Mouse (Mus musculus) heart, postnatal 10 days (tissue): ENCODE results near the gene Rngtt. TPM values are rescaled to one million over a fixed set of nuclear protein-coding genes. Genes with fewer than 3 reads are reported as not detected.

Source experiments
- DNase-seq, 2 experiments: peaks; one replicate each; pipeline ENCODE4 v3.0.0; 2021
- intact Hi-C: fragments of 180-260 bp; cut with DNase I; formaldehyde crosslinking; loops from one replicate; pipeline ENCODE4 v1.15.1; 2025
- total RNA-seq, 2 experiments: library from RNA; stranded (reverse); gene quantifications; 2 replicates each; pipeline ENCODE4 v1.2.3; 2021

Gene Rngtt
- total RNA-seq, 2 experiments from 2014 or later, result 11.8 to 13.0 TPM

DNA sequence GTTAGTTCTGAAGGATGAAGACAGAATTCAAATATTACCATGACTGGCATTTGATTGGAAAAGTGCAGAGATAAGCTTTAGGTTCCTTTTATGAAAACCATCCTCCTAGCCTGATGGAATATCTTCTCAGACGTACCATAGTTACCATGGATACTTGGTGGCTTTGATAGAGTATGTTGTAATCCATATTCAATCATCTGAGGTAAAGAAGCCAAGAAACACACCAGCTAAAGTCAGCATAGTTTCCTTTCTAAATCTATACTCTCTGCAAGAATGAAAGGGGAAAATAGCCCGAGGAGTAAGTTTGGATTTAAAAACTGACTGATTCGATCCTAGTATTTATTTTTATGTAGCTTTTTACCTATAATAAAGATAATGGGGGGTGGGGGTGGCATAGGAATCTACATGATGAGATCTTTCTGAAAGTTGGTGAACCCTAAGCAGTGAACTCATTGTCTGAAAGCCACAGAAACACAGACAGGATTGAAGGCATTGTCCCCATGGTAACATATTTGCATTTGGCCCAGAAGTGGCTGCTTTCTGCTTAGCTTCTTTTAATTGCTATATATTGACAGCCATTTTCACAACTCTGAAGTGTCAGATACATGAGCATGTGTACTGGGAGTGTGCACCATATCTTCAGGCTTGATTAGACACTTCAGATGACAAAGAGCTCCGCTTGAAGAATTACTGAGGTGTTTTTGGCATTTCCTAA is 188.2 kb downstream of the Rngtt start:
- no peak for DNase-seq
- intact Hi-C loops, result no loop called here

DNA sequence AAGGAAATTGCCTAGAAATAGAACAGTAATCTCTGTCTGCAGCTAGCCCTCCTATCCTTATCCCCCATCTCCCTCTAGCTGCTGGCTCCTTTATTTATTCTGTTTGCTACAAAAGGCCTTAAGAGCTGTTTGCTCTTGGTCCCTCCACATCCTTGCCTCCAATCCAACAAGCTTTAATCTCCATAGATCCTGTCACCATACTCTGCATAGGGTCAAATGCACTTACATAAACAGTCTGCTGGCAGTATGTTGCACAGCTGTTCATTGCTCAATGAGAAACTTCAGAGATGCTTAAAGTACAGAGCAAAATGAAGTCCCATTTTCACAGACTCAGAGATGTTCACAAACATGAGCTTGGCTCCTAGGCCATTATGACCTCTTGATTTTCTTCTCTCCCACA is 196.5 kb downstream of the Rngtt start:
- no peak for DNase-seq
- intact Hi-C loops, result no loop called here

DNA sequence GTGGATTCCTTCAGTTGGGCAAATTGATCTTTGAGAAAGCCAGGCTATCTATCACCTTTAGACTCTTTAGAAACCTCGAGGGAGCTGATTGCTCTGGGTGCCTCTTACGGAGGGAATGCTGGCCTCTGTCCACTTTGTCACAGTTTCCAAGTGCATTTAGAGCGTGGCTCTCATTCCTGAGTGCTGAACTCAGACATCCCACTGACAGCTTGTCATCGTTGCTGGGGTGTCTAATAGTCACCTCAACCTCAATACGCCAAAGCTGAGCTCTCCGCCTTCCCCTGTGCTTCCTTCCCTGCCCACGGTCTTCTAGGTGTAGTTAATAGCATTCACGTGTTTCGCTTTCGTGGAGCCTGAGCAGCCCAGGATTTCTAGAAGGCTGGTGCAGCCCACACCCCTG is 200.4 kb downstream of the Rngtt start:
- intact Hi-C loops, result no loop called here
- peak; percentile 51 to 55 for DNase-seq

DNA sequence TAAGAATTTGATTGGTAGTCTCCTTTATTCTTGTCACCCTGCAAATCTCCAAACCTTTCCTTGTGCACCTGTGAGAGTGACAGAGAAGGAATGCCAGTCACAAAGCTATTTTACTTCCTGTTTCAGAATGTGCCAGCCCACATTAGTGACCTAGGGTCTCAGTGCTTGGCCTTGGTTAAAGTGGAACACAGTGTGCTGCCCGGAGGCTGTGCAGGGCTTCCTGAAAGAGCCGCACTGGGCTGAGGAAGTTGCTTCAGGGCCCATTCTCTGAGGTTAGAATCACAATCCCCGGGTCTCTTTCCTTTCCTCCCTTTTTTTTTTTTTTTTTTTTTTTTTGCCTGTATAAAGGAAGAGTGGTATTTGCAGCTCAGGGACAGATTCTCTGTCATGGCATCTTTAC is 203.3 kb downstream of the Rngtt start:
- intact Hi-C loops, result no loop called here
- DNase-seq, result no peak

DNA sequence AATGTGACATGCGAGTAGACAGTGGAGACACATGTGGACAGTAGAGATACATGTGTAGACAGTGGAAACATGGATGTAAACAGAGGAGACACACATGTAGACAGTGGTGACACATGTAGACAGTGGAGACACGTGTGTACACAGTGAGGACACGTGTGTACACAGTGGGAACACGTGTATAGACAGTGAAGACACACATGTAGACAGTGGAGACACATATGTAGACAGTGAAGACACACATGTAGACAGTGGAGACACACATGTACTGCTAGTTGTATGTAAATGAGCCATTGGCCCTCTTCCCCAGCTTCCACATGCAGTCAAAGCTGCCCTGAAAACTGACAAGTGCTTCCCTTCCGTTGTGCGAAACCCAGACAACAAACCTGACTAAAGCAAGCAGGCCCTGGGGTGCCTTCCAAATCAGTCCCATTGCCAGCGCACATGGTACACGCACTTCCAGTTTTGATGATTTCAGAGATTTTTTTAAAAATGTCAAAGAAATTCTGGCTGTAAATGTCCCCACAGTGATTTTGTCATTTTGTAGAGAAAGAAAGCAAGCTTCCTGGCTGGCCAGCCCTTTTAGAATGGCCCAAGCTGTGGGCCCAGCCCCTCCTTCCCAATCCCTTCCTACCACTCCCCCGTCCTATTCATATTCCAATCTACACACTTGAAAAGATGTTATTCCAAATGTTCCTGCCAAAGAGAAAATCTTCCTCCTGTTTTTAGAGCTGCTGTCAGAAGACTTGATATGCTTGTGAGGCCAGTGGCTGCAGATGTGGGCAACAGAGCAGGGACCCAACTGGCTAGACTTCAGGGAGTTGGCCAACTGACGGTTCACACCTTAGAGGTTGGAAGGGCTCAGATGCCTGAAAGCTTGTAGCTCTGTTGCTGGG is 204.2 kb downstream of the Rngtt start:
- intact Hi-C loops, result no loop called here
- no peak for DNase-seq

DNA sequence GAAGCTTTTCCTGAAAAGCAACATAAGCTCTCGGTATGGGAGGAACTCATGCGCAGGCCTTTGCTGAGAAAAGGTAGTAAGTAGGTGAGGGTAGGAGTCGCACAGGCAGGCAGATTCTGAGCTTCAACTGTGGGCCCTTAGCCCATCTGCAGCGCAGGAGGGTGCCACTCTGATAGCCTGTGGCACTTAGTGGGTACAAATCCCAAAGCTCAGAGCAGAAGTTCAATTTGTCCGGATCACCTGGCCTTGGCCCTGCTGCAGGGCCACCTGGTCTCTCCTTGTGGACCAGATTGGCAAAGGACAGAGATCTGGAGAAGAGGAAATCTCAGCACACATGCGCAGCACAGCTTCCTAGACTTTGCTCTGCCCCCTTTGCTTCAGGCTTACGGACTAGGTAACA is 210.1 kb downstream of the Rngtt start:
- intact Hi-C loops, result no loop called here
- no peak for DNase-seq

DNA sequence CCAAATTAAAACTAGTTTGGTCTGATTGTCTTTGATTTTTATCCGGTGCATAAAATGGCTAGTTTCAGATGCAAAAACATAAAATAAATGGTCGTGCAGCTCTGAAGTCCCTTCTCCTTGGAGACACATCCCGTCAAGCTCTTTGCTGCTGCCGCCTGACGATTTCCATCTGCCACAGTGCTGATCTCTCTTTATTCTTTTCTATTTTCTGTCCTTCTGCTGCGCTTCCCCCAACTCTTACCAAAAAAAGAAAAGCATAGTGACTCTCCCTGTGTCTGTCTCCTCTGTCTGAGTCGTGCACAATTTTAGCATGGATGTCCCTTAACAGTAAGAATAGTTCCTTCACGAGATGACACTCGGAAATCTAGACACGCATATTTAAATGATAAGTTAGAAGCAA is 210.8 kb downstream of the Rngtt start:
- intact Hi-C loops, result no loop called here
- no peak for DNase-seq

DNA sequence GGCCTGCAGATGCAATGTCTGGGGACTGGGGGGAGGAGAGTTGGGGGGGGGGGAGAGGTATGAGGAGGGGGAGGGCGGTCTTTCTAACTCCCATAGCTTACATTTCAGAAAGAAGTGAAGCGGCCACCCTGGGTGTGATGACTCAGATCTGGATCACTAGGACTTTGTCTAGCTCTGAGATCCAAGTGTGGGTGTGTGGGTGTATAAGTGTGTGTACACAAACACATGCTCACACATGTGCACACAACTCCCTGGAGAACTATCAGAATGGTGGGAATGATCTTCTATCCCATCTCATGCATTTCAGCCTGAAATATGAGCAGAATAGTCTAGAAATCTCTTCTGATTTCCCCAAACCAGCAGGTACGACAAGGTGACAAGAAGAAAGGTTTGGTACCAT is 213.7 kb downstream of the Rngtt start:
- DNase-seq, result no peak
- intact Hi-C loops, result no loop called here

DNA sequence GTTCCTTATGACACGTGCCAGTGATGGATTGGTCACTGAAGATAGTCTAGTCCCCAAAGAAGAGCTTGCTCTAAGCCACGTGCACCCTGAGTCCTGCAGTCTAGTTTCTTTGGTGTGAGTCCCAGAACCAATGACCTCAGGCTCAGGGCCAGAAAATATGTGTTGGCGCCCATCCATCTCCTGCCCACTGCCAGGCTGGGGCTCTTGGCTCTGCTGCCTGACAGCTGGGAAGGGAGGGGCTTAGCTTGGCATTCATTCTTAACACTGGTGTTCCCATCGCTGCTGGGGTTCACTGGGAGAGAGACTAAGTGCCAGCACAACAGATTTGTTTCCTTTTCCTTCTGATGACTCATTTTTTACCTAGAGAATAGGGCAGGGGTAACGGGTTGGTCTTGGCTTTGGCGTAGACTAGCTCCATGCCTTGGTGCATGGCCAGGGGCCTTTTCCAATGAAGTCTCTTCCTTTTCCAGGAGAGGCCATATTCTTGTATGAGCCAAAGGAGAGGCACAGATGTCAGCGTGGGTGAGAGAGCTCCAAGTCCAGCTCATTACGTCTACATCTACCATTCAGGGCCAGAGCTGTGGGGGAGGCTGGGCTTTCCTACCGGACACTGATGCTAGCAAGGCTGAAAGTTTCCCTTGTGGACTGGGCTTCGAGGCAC is 214.5 kb downstream of the Rngtt start:
- intact Hi-C loops, result no loop called here

DNA sequence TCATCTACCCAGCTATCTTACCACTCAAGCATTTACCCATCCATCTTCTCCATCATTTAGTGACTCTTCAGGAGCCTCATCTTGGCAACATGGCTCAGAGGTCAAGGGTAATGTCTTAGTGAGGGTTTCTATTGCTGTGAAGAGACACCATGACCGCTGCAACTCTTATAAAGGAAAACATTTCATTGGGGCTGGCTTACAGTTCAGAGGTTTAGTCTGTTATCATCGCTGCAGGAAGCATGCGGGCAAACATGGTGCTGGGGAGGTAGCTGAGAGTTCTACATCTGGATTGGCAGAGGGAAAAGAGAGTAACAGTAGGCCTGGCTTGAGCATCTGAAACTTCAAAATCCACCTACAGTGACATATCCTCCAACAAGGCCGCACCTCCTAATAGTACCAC is 215.2 kb downstream of the Rngtt start:
- no peak for DNase-seq
- intact Hi-C loops, result no loop called here

More for the DNA sequence above, 214.5 kb downstream of the Rngtt start:
- DNase-seq, result peak; percentile 69 to 79

DNA sequence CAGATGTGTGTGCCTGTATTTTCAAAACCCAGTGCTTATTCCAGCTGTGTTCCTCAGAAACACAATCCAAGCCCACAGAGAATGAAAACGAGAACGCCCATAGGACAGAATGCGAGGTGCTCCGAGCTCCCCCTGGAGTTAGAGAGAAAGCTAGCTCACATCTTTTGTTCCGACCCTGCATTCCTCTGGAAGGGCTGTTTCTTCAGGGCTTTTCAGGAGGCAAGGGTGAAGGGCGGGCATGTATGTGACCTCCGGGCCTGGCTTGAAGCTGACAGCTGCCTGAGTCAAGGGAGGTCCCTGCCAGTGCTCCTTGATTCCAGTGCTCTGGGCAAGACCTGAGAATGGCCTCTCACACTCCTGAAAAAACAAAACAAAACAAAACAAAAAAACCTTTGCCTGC is 216.0 kb downstream of the Rngtt start:
- no peak for DNase-seq
- intact Hi-C loops, result no loop called here

DNA sequence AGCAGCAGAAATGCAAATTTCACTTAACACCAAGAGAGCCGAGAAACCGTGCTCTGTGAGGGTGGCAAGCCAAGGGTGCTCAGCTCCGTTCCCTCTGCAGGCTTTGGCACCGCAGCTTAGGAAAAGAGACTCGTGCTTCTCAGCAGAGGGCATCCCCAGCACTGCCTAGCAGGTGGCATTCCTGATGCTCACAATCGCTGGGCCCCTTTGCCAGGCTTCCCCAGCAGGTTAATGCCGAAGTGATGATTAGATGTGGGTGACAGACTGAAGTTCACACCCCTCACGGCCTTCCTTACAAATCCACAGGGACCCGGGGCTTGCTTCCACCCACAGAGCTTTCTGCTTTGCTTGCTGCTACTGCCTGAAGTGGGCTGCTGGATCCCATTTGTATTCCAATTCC is 216.6 kb downstream of the Rngtt start:
- no peak for DNase-seq
- intact Hi-C loops, result no loop called here

DNA sequence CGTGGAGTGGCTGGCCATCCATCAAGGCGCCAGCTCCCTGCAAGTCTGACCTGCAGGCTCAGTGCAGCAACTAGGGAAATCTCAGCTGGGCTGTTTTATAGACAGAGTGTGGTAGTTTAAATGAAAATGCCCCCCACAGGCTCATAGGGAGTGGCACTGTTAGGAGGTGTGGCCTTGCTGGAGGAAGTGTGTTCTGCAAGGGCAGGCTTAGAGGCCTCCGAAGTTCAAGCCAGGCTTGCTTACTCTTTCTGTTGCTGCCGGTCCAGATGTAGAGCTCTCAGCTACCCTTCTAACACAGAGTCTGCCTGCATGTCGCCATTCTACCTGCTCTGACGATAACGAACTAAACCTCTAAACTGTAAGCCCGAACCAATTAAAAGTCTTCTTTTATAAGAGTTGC is 222.5 kb downstream of the Rngtt start:
- DNase-seq, result no peak
- intact Hi-C loops, result loop anchor here (2.0 kb wide), 1 partner anchor 36 kb away; no protein-coding TSS in a partner anchor

DNA sequence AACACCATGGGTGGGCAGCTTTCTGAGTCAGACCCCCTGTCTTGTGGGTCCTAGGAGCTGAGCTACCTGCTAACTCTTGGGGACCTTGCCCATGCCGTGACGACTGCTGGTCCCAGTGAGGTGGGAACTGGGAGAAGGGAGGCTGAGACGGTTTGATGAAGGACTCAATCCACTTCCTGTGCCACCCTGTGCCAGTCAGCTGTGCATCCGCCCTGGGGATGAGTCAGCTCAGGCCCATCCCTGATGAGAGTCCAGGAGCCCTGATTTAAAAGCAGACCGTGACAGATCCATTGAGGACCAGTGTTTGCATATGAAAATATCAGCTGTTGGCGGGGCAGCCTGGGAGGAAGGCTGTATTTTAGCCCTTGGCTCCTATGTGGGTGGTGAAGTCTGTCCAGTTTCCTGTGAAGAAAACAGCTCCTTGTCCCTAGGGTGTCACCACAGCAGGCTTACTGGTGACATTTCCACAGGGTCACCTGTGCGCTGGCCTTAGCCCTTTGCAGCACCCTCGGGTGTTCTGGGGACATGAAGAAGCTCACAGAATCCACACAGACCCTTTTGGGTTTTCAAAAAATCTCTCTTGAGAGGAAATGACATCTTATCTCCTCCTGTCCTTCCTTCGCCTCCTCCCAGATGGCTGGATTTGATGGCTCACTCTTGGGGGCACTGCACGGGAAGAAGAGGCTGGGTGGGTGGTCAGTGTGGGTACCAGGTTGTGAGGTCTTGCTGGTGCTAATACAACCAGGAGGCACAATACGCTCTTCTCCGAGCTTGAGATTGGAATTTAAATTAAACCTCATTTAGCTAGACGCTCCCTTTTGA is 234.9 kb downstream of the Rngtt start:
- intact Hi-C loops, result no loop called here

DNA sequence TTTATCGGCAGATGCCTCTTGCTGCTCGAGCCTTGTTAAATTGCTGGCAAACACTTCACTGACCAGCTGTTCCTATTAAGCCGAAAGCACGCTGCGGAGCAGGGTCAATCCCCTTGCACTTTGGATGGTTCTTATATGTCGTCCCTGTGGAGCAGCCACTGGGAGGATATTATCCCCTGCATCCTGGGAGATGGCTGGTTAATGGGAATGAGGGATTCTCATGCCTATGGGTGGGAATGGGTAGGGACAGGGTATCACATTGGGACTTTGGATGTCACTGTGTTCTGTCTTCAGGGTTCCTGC is 235.4 kb downstream of the Rngtt start:
- peak in 1 of 2 experiments; percentile 37 for DNase-seq
- intact Hi-C loops, result no loop called here

More for the DNA sequence above, 234.9 kb downstream of the Rngtt start:
- no peak for DNase-seq

DNA sequence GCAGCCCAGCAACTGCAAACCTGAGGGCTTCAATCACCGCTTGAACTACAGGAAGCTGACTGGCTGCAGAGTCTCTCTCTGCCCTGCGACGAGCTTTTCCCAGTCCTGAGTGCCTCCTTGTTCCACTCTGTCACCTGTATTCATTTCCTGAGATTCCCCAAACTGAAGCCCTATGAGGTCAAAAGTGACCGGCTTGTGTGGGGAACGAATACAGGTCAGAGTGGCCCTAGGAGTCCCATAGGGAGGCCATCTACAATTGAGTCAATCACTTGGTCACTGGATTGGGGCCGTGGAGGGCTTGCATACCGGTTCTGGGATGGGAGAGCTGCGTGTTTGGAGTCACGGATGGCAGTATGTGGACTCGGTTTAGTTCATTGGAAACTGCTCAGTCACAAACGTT is 236.2 kb downstream of the Rngtt start:
- intact Hi-C loops, result no loop called here
- DNase-seq, result no peak

DNA sequence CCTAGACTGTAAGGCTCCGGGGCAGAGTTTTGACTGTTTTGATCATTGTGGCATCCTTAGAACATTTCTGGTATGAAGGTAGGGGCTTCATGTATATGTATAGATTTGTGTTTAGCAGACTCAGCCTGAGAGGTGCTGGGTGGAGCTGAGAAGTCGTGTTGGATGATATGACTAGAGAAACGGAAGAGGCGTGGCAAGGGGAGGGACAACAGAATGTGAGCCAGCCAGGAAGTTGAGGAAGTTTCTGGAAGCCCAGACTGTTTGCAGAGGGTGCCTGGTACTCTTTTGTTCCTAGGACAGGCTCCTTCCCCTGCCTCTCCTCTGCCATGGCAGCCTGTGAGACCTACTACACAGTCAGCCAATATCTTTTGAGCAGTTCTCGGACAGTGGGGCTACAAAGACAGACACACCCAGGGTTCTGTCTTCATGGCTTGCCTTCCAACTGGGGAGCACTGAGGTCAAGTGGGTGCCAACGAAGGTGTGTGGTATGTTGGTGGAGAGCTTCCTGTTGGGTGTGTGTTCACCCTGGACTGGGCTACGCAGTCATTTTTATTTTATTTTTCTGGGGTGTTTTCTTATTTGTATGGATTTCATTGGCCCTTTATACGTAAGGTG is 237.3 kb downstream of the Rngtt start:
- no peak for DNase-seq
- intact Hi-C loops, result no loop called here

DNA sequence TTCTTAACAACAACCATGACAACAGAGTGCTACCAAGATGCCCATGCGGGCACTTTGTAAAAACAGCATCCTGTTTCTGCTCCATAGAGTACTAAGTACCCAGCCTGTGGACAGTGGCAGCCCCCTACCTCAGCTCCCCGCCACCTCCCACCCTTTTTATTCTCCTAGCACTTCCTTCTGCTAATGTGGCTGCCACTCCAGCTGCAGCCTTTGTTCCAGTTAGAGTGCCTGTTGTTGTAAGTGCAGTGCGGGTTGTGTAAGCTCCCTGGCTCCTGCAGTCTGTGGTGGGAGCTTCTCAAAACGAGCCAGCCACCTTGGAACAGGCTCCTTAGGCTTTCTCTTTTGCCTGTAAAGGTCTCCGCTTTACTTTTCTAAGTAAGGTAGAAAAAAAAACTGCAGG is 239.5 kb downstream of the Rngtt start:
- intact Hi-C loops, result no loop called here
- DNase-seq, result no peak
